Mouse (Mus musculus) gonadal fat pad, adult 2 months (tissue): ENCODE measurements around the gene Arrdc3. TPM values are rescaled to one million over a fixed set of nuclear protein-coding genes. Genes with fewer than 3 reads are reported as not detected.

Experiments used
- DNase-seq: peaks from one replicate; pipeline ENCODE4 v3.0.0-alpha.2; 2012; ENCODE audit warnings: low read depth
- polyA plus RNA-seq: library from polyadenylated mRNA; depleted of rRNA; stranded (reverse); fragments of >200 nt; gene quantifications from 2 replicates; pipeline ENCODE4 v1.2.3, GENCODE M21; 2012

Arrdc3 gene
- polyA plus RNA-seq, 1 experiment: 38.4 TPM

- DNase-seq: no peak
Measured at GRCm38 (mm10) chr13:80921593-80922327, 38.6 kb downstream of the Arrdc3 start.

GRCm38 (mm10) chr13:80928187-80928586 lies 45.0 kb downstream of the Arrdc3 start:
- no peak for DNase-seq

- DNase-seq: no peak
Measured at GRCm38 (mm10) chr13:80930030-80930429, 46.8 kb downstream of the Arrdc3 start.

- DNase-seq: no peak
Measured at GRCm38 (mm10) chr13:80932816-80933402, 49.7 kb downstream of the Arrdc3 start.

- no peak for DNase-seq
Measured at GRCm38 (mm10) chr13:80936426-80936825, 53.2 kb downstream of the Arrdc3 start.

GRCm38 (mm10) chr13:80939228-80939627 lies 56.0 kb downstream of the Arrdc3 start:
- peak; percentile 88 for DNase-seq

- DNase-seq: no peak
Measured at GRCm38 (mm10) chr13:80939866-80940265, 56.7 kb downstream of the Arrdc3 start.

- DNase-seq: no peak
Measured at GRCm38 (mm10) chr13:80940421-80940820, 57.2 kb downstream of the Arrdc3 start.

- DNase-seq: no peak
Measured at GRCm38 (mm10) chr13:80940860-80941630, 57.9 kb downstream of the Arrdc3 start.

GRCm38 (mm10) chr13:80944532-80944931 lies 61.3 kb downstream of the Arrdc3 start:
- no peak for DNase-seq
